Mouse (Mus musculus) lung, postnatal 14 days (tissue): ENCODE data around the gene Slc6a3.

Source experiments
- DNase-seq: peaks from one replicate; pipeline ENCODE4 v3.0.0; 2021

Slc6a3 gene

DNA sequence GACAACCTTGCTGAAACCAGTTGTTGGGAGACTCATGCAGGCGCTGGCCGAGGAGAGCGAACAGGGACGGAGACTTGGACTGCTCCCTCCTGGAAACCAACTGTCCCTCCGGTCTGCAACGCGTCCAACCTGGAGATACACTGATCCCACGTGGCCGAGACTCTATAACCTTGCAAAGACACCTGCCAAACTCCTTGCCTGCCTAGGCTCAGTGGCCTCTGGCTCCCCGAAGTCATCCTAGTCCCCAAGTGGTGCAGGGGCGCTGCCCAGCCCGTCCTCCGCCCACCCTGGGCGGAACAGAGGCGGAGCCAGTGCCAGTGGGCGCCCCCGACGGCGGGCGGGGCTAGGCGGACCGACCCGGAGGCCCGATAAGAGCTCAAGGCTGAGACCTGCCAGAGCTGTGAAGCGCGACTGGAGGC is at the start of gene Slc6a3:
Gene Slc6a3 (plus strand): TSS at position 345 of the 419 bp plus-strand sequence.
- DNase-seq, result peak; percentile 50

DNA sequence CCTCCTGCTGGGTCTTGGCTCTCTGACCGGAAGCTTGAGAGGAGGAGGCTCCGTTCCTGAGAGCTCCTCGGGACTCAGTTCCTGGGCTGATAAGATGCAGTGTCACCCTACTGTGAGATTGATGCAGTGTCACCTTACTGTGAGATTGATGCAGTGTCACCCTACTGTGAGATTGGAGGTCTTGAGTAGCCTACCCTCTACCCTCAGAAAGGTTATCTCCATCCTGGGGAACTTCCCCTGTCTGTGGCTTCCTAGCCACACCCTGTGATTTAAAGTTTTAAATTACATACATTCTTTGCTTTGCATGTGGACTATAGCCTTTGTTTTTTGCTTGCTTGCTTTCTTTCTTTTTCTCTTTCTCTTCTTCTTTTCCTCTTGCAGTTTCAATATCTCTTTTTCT is 48.4 kb upstream of the Slc6a3 start:
- no peak for DNase-seq

GRCm38 (mm10) chr13:73488707-73489106 is 47.8 kb upstream of the Slc6a3 start:
- DNase-seq, result no peak

- DNase-seq, result no peak
Measured at GRCm38 (mm10) chr13:73489986-73490385, 46.6 kb upstream of the Slc6a3 start.

GRCm38 (mm10) chr13:73490564-73491170 is 45.9 kb upstream of the Slc6a3 start:
- peak; percentile 29 for DNase-seq

DNA sequence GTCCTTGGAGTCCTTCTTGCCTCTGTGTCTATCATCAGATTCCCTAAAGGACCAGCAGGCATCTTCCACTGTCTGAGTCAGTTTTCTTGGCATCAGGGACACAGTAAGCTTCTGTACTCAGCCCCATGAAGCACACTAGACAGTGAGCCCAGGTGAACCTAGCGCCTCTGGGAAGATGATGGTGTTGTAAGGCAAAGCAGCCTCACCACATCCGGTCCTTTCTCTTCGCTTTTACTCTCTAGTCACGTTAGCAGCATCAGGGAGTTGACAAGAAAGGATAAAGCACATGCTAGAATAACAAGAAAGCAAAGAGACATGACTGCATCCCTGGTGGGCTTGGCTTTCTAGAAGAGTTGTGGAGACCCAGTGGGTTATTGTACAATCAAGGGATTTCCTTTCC is 43.4 kb upstream of the Slc6a3 start:
- no peak for DNase-seq

DNA sequence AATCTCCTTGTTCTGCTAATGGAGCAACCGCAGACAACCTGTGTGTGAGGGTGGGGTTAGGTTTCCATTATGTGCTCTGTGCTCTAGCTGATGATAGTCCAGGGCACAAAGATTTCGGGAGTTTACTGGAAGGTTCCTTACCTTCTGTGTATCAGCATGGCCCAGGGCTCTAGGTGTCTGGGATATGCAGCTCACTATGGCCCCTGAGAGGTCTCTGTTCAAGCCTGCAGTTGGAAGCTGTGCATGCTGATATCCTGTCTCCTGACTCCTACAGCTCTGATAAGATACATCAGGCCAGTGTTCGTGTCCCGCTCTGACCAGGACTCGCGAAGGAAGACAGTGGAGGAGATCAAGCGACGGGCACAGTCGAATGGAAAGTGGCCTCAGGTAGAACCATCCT is 42.0 kb upstream of the Slc6a3 start:
- no peak for DNase-seq

- no peak for DNase-seq
Measured at GRCm38 (mm10) chr13:73496137-73496536, 40.4 kb upstream of the Slc6a3 start.

DNA sequence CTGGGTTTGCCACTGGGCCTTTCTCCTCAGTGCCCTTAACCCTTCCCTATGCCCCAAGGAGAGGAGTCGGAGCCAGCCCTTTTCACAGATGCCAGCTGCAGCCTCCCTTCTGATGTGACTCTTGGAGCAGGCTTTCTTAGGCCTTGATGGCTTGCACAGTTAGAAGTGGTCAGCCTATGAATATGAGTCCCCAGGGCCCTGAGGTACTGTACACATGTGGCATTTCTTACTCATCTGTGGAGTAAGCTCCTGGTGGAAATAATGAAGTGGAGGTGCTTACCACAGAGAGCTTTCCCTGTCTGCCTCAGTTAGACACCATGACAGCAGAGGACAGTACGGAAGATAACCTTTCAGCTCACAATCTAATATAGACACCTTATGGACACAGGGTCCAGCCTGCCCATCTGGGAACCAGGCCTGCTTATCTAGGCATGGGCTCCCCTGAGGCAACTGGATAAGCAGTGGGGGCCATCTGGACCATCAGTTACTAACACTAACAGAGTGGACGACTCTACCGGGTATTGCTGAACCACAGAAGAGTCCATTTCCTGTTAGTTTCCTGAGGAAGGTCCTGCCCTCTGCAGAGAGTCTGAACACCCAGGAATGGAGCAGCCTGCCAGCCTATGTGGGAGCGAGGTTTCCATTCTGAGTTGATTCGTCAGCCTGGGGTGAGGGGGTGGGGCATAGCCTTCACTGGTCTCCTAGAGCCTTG is 36.5 kb upstream of the Slc6a3 start:
- DNase-seq, result peak; percentile 22

DNA sequence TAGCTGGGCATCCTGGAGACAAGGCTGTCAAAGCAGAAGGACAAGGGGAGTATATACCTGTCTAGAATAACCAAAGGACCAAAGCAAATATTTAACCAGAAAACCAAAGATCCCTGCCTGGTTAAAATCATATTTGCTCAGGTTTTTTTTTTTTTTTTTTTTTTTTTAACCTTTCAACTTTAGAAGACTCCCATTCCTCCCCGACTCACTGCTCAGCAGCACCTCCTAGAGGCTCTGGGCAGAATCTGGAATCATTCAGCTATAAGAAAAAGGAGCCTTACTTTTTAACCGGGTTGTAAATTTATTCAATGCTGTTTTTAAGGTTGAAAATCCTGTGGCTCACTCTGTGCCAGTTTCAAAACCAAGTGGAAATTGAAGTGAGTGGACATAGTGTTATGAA is 33.8 kb upstream of the Slc6a3 start:
- peak; percentile 49 for DNase-seq

GRCm38 (mm10) chr13:73505686-73506467 is 30.7 kb upstream of the Slc6a3 start:
- DNase-seq, result peak; percentile 88

GRCm38 (mm10) chr13:73508817-73509550 is 27.6 kb upstream of the Slc6a3 start:
- DNase-seq, result peak; percentile 32

GRCm38 (mm10) chr13:73509869-73510268 is 26.7 kb upstream of the Slc6a3 start:
- no peak for DNase-seq

GRCm38 (mm10) chr13:73512776-73513673 is 23.5 kb upstream of the Slc6a3 start:
- peak; percentile 77 for DNase-seq

DNA sequence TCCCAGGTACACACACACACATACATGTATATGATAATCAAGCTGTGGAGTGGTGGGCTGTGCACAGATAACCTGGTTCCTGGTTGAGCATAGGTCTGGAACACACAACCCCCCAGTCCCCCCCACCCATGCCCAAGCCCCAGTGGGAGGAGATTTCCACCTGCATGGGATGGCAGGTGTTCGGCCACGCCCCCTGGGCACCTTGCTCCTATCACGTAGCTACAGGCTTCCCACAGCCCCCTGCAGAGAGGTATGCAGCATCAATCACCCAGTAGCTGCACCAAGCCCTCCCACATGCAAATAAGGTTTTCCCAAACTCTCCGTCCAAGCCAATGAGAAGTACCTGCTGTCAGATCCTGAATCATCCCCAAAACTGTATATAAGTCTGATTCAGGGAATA is 19.7 kb upstream of the Slc6a3 start:
- no peak for DNase-seq

- DNase-seq, result no peak
Measured at GRCm38 (mm10) chr13:73533716-73534115, 2.8 kb upstream of the Slc6a3 start.

DNA sequence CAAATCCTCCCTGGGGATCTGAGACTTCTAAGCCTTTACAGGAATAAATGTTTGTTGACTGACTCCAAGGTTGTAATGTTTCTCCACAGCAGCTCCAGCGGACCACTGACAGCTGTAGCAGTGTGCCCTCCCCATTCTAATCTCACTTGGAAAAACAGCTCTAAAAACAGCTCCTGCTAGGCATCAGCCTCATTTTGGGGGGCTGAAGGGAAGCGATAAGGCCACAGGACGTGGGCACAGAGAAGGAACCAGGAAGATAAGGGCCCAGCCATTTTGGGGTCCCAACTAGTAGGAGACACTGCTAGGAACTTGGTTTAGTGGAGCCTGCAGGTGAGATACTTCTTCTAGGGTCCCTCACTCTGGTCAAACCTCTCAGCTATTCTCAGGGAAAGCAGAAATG is 1.3 kb upstream of the Slc6a3 start:
- DNase-seq, result no peak

DNA sequence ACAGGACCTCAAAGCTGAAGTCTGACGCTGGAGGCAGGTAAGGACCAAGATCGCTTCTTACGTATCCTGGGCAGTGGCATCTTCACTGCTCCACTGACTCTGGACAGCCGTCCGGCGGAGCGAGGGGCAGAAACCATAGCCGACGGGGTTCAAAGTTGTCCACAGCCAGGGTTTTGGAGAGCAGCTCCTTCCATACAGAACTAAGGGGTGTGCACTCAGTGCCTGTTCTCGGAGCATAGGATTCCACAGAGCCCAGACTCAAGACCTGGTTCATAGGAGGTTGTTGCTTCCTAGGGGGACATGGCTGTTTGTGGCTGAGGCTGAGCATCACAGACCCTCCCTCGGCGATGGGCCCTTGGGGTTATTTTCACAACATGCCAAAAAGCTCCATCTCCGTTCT is 277 bp downstream of the Slc6a3 start:
- no peak for DNase-seq

DNA sequence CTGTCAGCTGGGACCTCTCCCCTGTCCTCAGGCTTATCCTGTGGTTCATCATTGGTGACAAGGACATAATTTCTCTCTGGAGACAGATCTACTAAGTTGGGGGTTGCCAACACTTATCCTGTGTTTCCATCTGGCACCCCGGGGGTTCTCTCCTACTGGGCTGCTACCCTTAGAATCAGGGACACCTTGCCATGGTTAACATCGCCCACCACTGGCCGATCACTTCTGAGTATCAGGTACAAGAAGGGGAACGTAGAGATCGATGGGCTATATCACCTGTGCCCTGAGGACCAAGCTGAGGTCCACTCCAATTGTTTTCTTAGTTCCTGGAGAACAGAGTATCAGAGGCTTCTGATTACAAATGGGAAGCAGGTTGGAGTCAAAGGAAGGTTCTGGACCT is 27.7 kb downstream of the Slc6a3 start:
- no peak for DNase-seq

GRCm38 (mm10) chr13:73575051-73575450 is 38.5 kb downstream of the Slc6a3 start:
- no peak for DNase-seq

DNA sequence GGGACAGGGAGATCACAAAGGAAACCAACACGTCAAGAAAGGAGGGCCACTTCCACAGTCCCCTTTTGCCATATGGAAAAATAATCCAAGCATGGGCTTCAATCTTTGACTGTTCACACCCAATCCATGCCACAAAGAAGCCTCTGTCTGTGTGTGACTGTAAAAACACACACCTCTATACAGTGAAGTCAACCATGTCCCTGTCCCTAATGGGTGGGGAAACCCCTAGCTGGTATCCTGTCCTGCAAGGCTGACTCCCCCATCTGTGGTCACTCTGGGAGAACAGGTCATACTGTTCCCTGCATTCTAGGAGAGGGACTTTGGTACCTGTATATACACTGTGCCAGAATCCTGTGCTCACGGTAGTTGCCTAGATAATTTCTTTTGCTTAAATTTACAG is 40.7 kb downstream of the Slc6a3 start:
- DNase-seq, result no peak

DNA sequence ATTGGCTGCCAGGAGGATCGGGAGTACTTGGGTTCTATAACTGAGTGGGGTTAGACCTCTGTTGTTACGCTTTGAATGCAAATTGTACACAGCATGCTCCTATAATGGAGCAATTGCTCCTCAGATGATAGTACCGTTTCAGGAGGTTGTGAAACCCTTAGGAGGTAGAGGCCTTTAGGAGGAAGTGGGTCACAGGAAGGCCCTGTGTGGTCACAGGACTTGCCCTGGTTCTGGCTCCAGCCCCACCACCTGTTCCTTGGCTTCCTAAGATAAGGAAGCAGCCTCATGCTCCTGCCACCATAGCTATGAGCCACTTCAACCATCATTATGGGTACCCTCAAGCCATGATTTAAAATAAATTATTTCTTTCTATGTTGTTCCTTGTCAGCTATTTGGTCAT is 54.9 kb downstream of the Slc6a3 start:
- no peak for DNase-seq
